Mouse (Mus musculus) heart, adult 9 months (tissue): ENCODE measurements around the gene Esr2.
"Not testable (repeated sequence)": the region's sequence is repeated elsewhere in the genome, so short reads cannot be mapped to it uniquely, and the experiment has no call there.

ENCODE experiments used
- DNase-seq, 2 experiments: peaks; one replicate each; pipeline ENCODE4 v3.0.0; 2022; ENCODE audit warnings: low spot score in 2 of 2

The Esr2 gene

GRCm38 (mm10) chr12:76165641-76166040, 11.4 kb downstream of the Esr2 start:
- DNase-seq: no peak

GRCm38 (mm10) chr12:76152389-76152788, 24.7 kb downstream of the Esr2 start:
- not testable (repeated sequence) for DNase-seq

DNA sequence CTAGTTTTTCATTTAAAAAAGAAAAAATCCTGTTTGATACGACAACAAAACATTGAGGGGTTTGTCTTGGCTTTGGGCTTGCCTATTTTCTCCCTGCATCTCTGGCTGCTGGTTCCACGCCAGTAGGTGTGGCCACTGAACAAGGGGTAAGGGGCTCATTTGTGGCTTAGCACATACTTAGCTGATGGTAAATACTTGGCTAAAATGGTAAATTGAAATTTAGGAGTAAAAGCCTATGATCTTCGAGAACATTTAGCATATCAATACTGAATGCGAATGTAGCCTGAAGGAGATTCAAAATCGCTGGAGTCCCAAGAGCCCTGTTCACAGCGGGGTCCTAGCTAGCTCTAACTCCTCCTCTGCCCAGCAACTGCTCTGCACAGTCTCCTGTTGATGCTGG, 40.4 kb downstream of the Esr2 start:
- DNase-seq: no peak

DNA sequence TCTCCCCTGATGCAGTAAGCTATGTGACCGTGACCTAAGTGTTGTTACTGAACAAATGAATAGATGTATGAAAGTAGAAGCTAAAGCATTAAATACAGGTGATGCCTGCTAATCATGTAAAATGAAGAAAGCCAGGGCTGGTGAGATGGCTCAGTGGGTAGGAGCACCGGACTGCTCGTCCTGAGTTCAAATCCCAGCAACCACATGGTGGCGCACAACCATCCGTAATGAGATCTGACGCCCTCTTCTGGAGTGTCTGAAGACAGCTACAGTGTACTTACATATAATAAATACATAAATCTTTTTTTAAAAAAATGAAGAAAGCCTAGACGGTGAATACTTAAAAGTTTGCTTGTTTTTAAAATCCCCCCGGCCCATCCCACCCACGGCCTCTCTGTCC, 44.0 kb downstream of the Esr2 start:
- DNase-seq: not testable (repeated sequence)

DNA sequence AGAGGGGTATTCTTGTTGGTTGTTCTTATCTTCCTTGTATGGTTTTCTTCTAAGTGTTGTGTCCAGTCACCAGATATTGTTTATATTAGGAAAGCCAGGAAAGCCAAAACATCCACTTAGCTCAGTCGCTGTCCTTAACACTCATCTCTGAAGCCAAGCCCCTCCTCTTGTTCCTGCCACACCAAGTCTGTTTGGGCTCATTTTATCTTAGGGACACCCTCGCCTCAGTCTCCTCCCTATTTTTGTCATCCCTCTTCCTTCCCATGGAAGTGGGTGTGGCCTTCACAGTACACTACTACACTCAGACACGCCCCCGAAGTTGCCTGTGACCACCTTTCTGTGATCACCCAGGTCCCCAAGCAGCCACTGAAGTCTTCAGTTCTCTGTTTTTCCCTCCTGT, 44.5 kb downstream of the Esr2 start:
- no peak for DNase-seq

DNA sequence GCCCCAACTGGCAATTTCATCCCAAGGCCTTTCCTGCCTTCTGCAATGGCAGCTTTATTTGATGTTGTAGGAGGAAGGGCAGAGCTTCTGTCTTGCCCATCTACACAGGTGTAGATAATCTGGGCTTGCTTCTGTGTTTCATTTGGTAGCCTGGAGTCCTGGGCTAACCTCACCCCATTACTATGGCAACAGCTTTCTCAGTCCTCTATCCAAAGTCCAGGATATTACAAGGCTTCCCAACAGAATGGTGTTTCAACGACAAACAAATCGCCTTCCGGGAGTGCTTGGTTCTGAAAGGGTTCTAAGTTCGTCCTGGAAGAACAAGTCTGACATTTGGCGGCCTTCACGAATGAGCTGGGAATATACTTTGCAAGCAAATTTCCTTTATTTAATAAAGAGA, 46.2 kb downstream of the Esr2 start:
- no peak for DNase-seq

- no peak for DNase-seq
Measured at GRCm38 (mm10) chr12:76130281-76130680, 46.8 kb downstream of the Esr2 start.

GRCm38 (mm10) chr12:76128831-76129230, 48.2 kb downstream of the Esr2 start:
- no peak for DNase-seq

- DNase-seq: no peak
Measured at GRCm38 (mm10) chr12:76128306-76128705, 48.8 kb downstream of the Esr2 start.

DNA sequence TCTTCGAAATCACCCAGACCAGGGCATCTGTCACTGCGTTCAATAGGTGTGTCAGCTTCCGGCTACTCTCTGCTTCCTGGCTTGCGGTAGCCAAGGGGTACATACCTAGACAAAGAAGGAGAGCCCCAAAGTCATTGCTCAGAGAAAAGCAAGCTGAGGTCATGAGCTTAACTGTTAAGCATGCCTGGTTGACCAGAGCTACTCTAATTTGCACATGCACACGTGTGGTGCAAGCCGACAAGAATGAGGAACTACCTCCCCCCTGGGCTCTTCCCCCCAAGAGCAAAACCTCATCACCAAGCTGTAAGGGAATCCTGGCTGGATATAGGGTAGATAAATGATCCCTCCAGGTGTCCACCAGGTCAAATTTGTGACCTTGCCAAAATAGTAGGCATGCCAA, 53.8 kb downstream of the Esr2 start:
- DNase-seq: no peak

DNA sequence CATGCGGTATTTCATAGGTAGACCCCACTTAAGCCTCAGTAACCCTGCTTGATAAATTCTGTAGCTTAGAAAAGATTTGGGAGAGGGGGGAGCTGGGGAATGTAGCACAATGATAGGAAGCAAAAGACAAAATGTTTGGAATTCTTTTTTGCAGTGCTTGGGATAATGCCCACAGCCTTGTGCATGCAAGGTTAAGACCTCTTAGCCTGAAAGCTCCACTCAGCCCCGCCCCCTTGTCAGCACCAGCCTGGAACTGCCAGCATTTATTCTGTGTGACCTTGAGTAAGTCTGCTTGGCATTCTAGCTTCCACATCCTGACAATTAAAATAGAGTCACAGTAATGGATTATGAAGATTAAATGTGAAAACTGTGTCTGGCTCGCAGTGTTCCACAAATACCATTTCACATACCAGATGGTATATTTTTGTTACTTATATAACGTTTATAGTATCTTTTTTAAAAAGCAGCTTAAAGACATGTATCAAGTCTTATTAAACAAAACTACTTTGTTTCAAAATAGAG, 59.4 kb downstream of the Esr2 start:
- peak in 1 of 2 experiments; percentile 38 for DNase-seq

DNA sequence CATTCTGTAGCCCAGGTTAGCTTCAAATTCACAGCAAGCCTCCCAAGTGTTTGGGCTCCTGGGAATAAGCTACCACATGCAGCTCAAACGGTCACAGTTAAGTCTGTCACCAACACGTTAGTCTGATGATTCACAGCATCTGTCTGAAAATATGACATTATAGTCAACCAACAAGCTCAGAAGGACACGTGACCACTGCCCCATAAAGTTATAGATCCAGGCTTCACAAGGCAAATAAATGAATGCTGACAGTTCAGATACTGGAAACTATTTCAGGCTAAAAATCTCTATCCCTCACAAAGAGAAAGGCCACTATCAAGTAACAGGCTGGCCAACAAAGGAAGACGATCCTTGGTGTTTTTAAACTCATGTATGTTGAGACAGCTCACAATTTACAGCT, 60.5 kb downstream of the Esr2 start:
- DNase-seq: no peak

GRCm38 (mm10) chr12:76111046-76111445, 66.0 kb downstream of the Esr2 start:
- no peak for DNase-seq

GRCm38 (mm10) chr12:76109646-76110405, 67.2 kb downstream of the Esr2 start:
- DNase-seq: no peak

- DNase-seq: peak; percentile 72 to 83
Measured at GRCm38 (mm10) chr12:76104596-76105351, 72.3 kb downstream of the Esr2 start.

- DNase-seq: no peak
Measured at GRCm38 (mm10) chr12:76102621-76103020, 74.4 kb downstream of the Esr2 start.

- DNase-seq: no peak
Measured at GRCm38 (mm10) chr12:76095117-76096035, 81.7 kb downstream of the Esr2 start.

DNA sequence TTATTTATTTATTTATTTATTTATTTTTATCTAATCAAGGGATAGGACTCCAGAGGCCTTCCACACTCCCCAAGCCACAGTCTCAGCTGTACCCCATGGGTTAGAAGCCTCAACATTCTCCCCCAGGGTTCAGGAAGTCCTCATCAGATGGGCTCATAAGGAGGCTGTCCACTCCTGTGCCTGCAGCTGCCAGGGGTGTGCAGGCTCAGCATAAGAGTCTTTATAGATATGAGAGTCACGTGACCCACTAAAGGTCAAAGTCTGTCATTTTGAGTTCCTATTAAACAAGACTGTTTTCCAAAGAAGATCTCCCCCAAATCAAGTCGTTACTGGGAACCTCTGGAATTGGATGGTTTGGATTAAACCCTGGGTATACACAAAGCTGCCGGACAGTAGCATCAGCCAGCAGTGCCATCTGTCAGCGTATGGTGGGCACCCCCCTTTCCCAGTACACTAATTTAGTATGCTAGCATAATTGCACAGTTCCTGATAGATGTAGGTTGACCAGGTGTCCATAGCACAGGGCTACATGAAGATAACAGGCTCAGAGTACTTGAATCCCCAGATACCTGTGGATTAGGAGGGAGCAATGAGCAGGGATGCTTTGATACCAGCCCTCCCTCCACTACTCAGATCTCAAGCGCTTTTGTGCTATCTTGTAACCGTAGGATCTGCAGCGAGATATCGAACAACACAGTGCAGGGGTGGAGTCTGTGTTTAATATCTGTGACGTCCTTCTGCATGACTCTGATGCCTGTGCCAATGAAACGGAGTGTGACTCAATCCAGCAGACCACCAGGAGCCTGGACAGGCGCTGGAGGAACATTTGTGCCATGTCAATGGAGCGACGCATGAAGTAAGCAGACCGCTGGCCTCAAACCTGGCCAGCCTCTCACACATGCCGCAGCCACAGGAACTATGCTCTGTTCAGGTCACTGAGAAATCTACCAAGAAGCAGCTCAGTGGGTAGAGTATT, 83.2 kb downstream of the Esr2 start:
- no peak for DNase-seq

DNA sequence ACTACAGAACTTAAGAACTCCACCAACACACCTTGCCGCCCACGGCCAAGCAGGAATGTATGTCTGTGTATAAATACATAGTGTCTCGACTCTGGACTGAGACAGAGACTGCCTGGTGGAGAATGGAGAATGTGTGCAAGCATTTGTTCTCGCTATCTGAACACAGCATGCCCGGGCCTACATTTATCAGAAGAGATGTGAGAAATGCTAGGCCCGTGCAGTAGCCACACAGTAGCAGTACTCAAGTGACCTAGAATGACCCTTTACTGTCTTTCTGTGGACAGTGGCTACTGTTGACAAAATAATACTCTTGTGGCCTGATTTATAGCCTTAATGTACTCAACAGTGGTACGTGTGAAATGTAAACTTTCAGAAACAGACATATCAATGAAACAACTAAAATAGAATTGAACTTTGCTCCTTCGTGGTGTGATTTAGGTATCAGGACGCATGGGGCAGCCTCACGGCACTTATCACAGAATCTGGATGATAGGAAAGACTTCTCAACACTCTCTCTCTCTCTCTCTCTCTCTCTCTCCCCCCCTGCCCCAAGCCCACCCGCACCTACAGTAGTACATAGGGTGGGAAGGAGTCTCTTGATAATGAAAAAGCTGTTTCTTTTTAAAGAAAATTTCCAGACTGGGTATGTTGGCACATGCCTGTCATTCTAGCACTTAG, 84.1 kb downstream of the Esr2 start:
- no peak for DNase-seq

DNA sequence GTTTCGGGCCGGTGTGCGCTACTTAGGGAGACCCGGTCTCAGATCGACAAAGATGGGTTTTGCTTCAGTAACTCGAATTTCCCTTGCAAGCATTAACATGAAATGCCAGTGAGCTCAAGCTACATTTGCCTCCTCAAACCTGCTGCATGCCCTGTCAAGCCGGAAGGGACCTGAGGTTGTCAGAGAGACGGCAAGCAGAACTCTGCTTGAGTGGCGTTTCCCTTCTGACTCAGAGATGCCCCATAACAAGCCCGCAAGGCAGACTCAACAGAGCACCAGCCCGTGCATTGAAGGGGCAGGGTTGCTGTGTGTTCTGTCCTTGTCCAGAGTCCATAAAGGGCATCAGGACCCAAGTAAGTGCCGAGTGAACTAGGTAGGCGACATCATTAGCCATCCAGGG, 90.0 kb downstream of the Esr2 start:
- no peak for DNase-seq
